Mouse (Mus musculus): ENCODE results near the gene Rarb. TPM values are rescaled to one million over a fixed set of nuclear protein-coding genes. Genes with fewer than 3 reads are reported as not detected.

The Rarb gene
- polyA plus RNA-seq, 1 experiment from 2014 or later = 7.6 TPM

DNA sequence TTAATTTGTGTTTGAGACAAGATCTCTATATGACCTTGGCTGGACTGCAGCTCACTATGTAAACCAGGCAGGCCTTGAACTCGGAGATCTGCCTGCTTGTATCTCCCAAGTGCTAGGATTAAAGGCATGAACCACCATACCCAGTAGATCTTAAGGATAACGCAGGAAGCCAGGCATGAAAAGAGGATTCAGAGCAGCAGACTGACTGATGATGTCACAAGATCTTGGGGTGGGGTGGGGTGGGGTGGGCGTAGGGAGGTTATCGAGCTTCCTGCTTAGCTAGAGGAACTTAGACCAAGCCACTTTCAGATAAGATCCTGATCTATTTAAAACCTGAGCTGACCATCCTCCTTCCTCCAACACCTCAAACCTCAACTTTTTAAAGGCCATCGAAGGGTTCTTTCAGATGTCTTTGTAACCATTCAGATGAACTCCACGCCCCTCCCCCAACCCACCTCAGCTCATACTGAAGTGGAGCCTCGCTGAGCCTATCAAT lies 249.4 kb downstream of the Rarb start:
- H3K4me3 ChIP-seq = no peak overlapping the region
- WGBS (ENCODE audit: insufficient replicate concordance) = 7% methylated on average over 7 of the region's 7 CpGs
- peaks cover 19% of the 10 kb centered on the region for H3K27me3 ChIP-seq (replicated peaks)
- no peaks in the 10 kb centered on the region for H3K9me3 ChIP-seq (replicated peaks)
- ATAC-seq = no peak
- peaks cover 6% of the 10 kb centered on the region; the same call in 1 of the 2 replicates for H3K4me1 ChIP-seq
- H3K9ac ChIP-seq = no peak overlapping the region
- H3K4me2 ChIP-seq = no peak overlapping the region
- no peaks in the 10 kb centered on the region for H3K36me3 ChIP-seq
- no peak overlapping the region for H3K27ac ChIP-seq

DNA sequence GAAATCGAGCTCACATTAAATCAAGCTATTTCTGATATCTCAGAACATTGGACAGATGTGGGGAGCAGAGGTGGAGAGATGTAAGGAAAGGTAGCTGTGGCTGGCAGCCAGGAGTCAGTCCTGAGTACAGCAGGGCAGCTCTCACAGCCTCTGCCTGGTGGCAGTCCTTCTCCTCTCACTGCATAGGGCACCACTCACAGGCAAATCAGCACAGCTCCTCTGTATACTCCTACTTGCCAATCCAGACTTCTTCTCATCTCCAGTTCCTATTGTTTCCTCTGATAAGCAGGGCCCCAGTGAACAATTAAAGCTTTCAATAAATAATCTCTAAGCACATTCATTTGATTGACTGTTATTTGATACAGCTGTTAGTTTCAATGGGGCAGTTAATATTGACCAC lies 252.0 kb downstream of the Rarb start:
- 30% methylated on average over 1 of the region's 1 CpGs for WGBS (ENCODE audit: insufficient replicate concordance)
- Histone ChIP-seq H3K9me3 (replicated peaks) (no peaks in the 10 kb centered on the region), H3K9ac (no peak overlapping the region), H3K36me3 (no peaks in the 10 kb centered on the region), H3K27ac (no peak overlapping the region), H3K4me3 (no peak overlapping the region), H3K4me2 (no peak overlapping the region), H3K27me3 (replicated peaks) (no peaks in the 10 kb centered on the region), H3K4me1 (peaks cover 9% of the 10 kb centered on the region; the same call in 1 of the 2 replicates)
- ATAC-seq = no peak

DNA sequence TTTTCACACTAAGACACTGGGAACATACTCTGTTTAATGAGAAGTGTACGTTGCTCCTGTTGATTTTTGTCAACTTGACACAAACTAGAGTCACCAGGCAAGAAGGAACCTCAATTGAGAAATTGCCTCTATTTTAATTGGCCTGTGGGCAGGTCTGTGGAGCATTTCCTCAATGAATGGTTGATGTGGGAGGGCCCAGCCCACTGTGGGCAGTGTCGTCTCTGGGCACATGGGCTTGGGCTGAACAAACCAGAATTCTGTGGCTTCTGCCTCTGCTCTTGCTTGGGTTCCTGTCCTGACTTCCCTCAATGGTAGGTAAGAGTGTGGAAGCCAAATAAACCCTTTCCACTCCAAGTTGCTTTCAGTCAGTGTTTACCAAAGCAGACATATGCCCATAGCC lies 255.0 kb downstream of the Rarb start:
- Histone ChIP-seq H3K4me2 (no peak overlapping the region), H3K27me3 (replicated peaks) (no peaks in the 10 kb centered on the region), H3K36me3 (no peaks in the 10 kb centered on the region), H3K9me3 (replicated peaks) (no peaks in the 10 kb centered on the region), H3K27ac (no peak overlapping the region), H3K4me3 (no peak overlapping the region), H3K4me1 (0 out of 2 replicates have a peak, but pooled peaks cover 3% of the 10 kb centered on the region), H3K9ac (no peak overlapping the region)
- WGBS (ENCODE audit: insufficient replicate concordance) = 40% methylated on average over 2 of the region's 2 CpGs
- ATAC-seq = no peak

- Histone ChIP-seq H3K36me3 (no peaks in the 10 kb centered on the region), H3K27me3 (replicated peaks) (no peaks in the 10 kb centered on the region), H3K4me3 (no peak overlapping the region), H3K27ac (no peak overlapping the region), H3K9ac (no peak overlapping the region), H3K4me1 (0 out of 2 replicates have a peak, but pooled peaks cover 3% of the 10 kb centered on the region), H3K4me2 (no peak overlapping the region), H3K9me3 (replicated peaks) (no peaks in the 10 kb centered on the region)
- ATAC-seq = no peak
- WGBS (ENCODE audit: insufficient replicate concordance) = 87% methylated on average over 6 of the region's 6 CpGs
Observed at GRCm38 (mm10) chr14:16561496-16562170, 257.3 kb downstream of the Rarb start.

DNA sequence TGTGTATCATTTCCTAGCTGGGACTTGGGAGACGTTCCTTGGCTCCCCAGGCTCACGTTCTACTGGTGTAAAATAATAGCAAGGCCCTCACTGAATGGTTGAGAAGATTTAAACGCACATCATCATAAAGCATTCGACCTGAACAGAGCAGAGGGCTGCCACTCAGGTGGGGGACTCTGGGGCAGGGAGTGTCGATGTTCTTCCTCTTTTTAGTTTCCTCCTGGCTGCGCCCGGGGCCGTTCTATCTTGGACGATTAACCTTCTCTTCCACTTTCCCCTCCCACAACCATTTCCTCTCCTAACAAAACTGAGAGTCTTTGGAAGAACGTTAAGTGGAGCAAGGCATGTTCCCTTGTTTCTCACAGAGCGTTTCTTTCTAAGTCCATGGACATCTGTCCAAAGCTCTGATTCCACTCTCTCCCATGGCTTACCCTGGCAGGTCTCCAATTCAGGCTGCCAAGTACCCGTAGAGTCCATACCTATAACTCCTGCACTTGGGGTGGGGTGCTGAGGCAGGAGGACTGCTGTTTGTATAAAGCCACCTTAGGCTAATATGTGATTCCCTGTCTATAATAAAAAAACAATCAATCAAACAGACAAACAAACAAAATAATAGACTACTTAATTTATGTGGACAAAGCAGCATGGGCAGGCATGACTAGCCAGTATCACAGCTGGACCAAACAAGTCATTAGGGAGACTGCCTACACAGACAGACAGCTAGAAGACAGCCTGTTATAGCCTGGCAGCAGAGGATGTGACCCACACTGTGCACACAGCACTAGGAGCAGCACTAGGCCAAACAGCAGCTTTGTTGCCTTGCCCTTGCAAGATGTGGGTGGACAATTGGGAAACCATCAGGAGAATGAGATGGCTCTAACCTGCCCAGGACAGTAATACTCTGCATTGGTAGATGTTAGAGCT lies 259.4 kb downstream of the Rarb start:
- Histone ChIP-seq H3K36me3 (no peaks in the 10 kb centered on the region), H3K9ac (no peak overlapping the region), H3K4me3 (no peak overlapping the region), H3K27me3 (replicated peaks) (no peaks in the 10 kb centered on the region), H3K4me2 (no peak overlapping the region), H3K27ac (no peak overlapping the region), H3K9me3 (replicated peaks) (no peaks in the 10 kb centered on the region), H3K4me1 (peaks cover 10% of the 10 kb centered on the region; the same call in 1 of the 2 replicates)
- 21% methylated on average over 12 of the region's 12 CpGs for WGBS (ENCODE audit: insufficient replicate concordance)
- ATAC-seq = no peak

- no peak overlapping the region for H3K9ac ChIP-seq
- 73% methylated on average over 2 of the region's 2 CpGs for WGBS (ENCODE audit: insufficient replicate concordance)
- no peak overlapping the region for H3K4me3 ChIP-seq
- H3K9me3 ChIP-seq (replicated peaks) = no peaks in the 10 kb centered on the region
- no peak overlapping the region for H3K4me2 ChIP-seq
- H3K36me3 ChIP-seq = no peaks in the 10 kb centered on the region
- peaks cover 9% of the 10 kb centered on the region; the same call in 1 of the 2 replicates for H3K4me1 ChIP-seq
- no peak for ATAC-seq
- no peaks in the 10 kb centered on the region for H3K27me3 ChIP-seq (replicated peaks)
- no peak overlapping the region for H3K27ac ChIP-seq
Observed at GRCm38 (mm10) chr14:16558033-16558432, 260.9 kb downstream of the Rarb start.

GRCm38 (mm10) chr14:16554643-16555459 lies 264.1 kb downstream of the Rarb start:
- no peaks in the 10 kb centered on the region for H3K36me3 ChIP-seq
- H3K4me3 ChIP-seq = no peak overlapping the region
- H3K27ac ChIP-seq = no peak overlapping the region
- WGBS (ENCODE audit: insufficient replicate concordance) = 46% methylated on average over 12 of the region's 12 CpGs
- ATAC-seq = no peak
- no peak overlapping the region for H3K4me2 ChIP-seq
- H3K4me1 ChIP-seq = peaks cover 9% of the 10 kb centered on the region; the same call in 1 of the 2 replicates
- no peak overlapping the region for H3K9ac ChIP-seq
- no peaks in the 10 kb centered on the region for H3K9me3 ChIP-seq (replicated peaks)
- H3K27me3 ChIP-seq (replicated peaks) = no peaks in the 10 kb centered on the region

GRCm38 (mm10) chr14:16554319-16554642 lies 264.7 kb downstream of the Rarb start:
- H3K36me3 ChIP-seq = no peaks in the 10 kb centered on the region
- ATAC-seq = no peak
- H3K27me3 ChIP-seq (replicated peaks) = no peaks in the 10 kb centered on the region
- H3K4me2 ChIP-seq = no peak overlapping the region
- no peak overlapping the region for H3K4me3 ChIP-seq
- no peak overlapping the region for H3K9ac ChIP-seq
- 43% methylated on average over 1 of the region's 1 CpGs for WGBS (ENCODE audit: insufficient replicate concordance)
- peaks cover 9% of the 10 kb centered on the region; the same call in 1 of the 2 replicates for H3K4me1 ChIP-seq
- no peak overlapping the region for H3K27ac ChIP-seq
- H3K9me3 ChIP-seq (replicated peaks) = no peaks in the 10 kb centered on the region

DNA sequence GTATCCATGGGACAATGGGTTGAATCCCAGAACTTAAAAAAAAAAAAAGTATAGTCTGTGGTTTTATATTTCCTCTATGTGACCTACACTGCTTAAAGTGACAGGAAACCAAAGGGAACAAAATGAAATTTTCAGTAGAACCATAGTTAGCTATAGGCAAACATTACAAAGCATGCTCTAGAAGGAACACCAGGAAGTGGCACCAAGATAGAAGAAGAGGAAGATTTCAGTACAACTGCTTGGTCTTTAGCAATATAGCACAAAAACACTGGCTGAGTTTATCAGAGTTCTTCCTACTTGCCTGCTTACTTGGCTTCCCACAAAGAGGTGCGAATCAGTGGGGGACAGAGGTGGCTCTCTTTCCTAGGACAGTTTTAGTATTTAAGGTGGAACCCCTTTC lies 266.7 kb downstream of the Rarb start:
- Histone ChIP-seq H3K4me3 (no peak overlapping the region), H3K4me2 (no peak overlapping the region), H3K27me3 (replicated peaks) (no peaks in the 10 kb centered on the region), H3K9me3 (replicated peaks) (no peaks in the 10 kb centered on the region), H3K9ac (no peak overlapping the region), H3K4me1 (peaks cover 9% of the 10 kb centered on the region; the same call in 1 of the 2 replicates), H3K27ac (no peak overlapping the region), H3K36me3 (no peaks in the 10 kb centered on the region)
- no peak for ATAC-seq
- 32% methylated on average over 1 of the region's 1 CpGs for WGBS (ENCODE audit: insufficient replicate concordance)

DNA sequence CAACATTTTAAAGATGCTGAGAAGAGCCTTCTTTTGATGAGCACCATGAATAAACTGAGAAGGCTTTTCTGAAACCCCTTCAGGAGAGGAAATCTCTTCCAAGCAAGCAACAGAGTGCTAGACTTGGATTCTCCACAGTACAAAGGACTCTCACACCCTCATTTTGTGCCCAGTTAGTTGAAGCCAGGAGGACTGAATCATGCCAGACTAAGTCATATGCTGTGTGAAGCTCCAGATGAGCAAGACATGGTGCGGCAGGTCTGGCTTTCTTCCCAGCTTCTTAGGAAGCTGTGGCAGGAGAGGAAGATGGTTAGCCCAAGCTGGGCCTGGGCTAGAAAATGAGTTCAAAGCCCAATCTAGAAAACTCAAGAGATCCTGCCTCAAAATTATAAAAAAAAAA lies 267.1 kb downstream of the Rarb start:
- H3K27me3 ChIP-seq (replicated peaks) = no peaks in the 10 kb centered on the region
- no peaks in the 10 kb centered on the region for H3K36me3 ChIP-seq
- 62% methylated on average over 1 of the region's 1 CpGs for WGBS (ENCODE audit: insufficient replicate concordance)
- peaks cover 9% of the 10 kb centered on the region; the same call in 1 of the 2 replicates for H3K4me1 ChIP-seq
- no peaks in the 10 kb centered on the region for H3K9me3 ChIP-seq (replicated peaks)
- ATAC-seq = no peak
- H3K4me3 ChIP-seq = no peak overlapping the region
- no peak overlapping the region for H3K9ac ChIP-seq
- H3K4me2 ChIP-seq = no peak overlapping the region
- no peak overlapping the region for H3K27ac ChIP-seq

DNA sequence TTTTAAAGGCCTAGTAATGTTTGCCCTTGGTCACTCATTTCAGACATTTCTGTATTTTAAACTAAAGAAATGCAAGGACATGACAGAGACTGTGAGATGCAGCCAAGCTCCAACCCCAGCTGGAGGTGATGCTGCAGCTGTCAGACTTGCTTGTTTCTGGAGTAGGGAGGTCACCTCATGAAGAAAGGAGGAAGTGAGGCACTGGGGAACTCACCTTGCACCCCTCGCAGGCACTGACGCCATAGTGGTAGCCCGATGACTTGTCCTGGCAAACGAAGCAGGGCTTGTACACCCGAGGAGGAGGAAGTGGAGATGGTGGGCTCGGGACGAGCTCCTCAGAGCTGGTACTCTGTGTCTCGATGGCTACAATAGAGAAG lies 270.8 kb downstream of the Rarb start:
- Histone ChIP-seq H3K9me3 (replicated peaks) (no peaks in the 10 kb centered on the region), H3K9ac (no peak overlapping the region), H3K36me3 (peaks cover 4% of the 10 kb centered on the region; the same call in 1 of the 2 replicates), H3K4me3 (no peak overlapping the region), H3K27ac (no peak overlapping the region), H3K27me3 (replicated peaks) (no peaks in the 10 kb centered on the region), H3K4me1 (no peaks in the 10 kb centered on the region), H3K4me2 (no peak overlapping the region)
- WGBS (ENCODE audit: insufficient replicate concordance) = 57% methylated on average over 8 of the region's 8 CpGs
- ATAC-seq = no peak

All from liver, embryonic 12.5 days (tissue).